Mouse (Mus musculus) kidney, postnatal 14 days (tissue): ENCODE measurements around the gene Kif19a.
A peak's percentile ranks its signal among the peaks of the same experiment; 100 is the strongest.

Experiments
- DNase-seq: peaks from one replicate; pipeline ENCODE4 v3.0.0; 2022; ENCODE audit warnings: mixed read lengths

Gene Kif19a

DNA sequence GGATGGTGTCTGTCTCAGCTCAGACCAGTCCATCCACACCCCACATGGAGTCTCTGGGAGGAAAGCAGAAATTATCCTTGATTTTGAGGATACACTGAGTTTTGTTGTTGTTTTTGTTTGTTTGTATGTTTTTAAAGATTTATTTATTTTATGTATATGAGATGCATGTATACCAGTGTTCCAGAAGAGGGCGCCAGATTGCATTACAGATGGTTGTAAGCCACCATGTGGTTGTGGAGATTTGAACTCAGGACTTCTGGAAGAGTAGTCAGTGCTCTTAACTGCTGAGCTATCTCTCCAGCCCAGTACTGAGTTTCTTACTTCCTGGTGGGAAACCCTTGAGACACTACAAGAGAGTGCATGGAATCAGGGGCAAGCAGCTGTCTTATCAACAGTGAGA, 44.2 kb downstream of the Kif19a start:
- DNase-seq: no peak

DNA sequence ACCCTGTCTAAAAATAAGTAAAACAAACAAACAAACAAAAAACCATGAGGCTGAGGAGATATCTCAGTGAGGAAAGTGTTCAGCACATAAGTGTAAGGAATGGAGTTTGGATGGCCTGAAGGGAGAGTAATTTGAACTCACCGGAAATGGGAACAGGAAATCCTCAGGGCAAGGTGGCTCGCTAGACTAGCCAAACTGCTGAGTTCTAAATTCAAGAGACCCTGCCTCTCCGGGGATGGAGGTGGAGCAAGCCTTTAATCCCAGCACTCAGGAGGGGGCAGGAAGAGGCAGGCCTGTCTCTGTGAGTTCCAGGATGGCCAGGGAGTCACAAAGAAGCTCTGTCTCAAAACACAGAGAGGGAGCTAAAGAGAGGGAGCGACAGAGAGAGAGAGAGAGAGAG, 45.2 kb downstream of the Kif19a start:
- no peak for DNase-seq

DNA sequence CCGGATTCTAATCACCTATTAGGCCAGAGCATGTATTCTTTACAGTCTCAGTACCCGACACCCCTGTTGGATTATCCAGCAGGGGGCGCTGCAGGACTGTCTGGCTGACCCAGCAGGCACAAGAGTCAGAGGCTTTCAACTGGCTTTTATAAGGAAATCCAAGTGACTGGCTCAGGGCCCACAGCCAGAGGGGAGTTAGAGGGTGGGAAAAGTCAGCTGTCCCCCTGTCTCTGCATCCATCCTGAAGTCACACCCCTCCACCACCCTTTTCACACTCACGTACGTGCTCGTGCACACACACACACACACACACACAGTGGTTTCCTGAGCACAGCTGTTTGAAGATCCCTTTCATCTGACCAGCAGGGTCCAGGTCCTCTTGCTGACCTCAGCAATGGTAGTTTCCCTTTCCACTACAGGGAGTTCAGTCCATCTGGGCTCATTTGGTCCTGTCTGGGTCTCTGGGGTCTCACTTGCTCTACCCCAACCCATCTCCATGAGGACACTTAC, 47.6 kb downstream of the Kif19a start:
- peak; percentile 93 for DNase-seq

DNA sequence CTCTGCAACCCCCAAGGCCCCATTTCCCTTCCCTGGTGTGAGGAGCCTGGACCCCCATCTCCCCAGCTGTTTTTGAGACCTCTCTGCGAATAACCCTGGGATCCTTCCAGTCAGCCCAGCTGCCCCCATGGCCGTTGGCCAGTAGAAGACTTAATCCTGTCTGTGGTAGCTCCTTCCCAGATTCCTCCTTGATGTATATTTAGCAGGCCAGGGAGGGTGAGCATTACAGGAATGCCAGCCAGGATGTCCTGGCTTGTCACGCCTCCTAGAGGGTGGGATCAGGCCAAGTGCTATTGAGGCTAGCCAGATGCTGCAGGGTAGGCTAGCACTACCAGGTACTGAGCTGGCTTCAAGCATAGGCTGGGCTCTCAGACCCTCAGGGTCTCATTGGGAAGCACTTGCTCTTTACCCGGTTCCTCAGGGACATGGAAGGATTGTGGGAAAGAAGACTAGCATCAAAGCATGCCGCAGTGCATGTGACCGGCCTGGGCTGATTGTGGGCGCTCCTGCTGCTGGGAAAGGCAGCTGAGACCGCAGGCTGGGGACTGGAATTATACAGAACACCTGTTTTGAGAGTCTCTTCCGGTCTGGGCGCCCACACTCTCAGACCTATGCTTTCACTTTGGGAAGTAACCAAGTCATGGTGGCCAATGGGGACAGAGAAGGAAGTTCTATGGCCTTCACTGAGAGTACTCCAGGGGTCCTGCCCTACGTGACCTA, 49.8 kb downstream of the Kif19a start:
- no peak for DNase-seq

DNA sequence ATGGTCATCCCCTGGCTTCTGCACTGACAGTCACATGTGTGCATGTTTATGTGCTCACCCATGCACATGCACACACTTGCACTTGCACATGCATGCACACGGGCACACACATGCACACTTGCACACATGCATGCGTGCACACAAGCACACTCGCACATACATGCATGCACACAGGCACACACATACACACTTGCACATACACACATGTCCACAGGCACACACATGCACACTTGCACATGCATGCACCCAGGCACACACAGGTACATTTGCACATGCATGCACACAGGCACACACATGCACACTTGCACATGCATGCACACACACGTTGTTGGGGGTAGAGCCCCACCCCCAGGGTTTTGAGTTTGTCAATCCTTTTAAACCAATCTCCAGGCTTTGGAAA, 51.7 kb downstream of the Kif19a start:
- no peak for DNase-seq

DNA sequence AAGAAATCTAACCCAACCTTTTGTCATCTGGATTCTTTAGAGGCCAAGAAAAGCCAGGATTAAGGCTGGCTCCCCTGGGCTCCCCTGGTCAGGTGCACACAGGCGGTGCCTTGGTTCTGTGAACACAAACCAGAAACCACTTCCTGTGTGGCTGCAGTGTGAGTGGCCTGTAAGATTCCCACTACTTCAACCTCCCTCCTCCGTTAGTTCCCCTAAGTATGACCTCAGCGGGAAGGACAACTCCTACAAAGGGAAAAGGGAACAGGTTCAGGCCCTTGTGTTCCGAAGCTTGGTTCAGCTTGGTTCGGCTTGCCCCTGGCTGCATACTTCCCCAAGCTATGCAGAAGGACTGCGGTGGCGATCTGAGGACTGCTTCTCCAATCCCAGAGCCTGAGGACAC, 53.0 kb downstream of the Kif19a start:
- DNase-seq: no peak

DNA sequence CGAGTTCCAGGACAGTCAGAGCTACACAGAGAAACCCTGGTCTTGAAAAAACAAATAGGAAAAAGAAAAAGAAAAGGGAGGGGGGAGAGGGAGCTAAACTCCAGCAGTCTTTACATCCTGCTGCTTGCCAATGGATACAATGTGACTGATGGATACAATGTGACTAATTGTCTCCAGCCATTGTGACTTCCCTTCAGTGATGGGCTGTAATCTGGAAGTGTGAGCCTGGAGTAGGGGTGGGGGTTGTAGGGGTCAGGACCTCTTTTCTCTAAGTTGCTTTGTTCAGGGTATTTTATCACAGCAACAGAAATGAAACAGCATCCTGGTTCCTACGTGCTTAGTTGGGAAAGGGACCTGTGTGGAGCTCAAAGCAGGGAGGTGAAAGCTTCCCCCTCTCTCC, 53.9 kb downstream of the Kif19a start:
- DNase-seq: no peak

DNA sequence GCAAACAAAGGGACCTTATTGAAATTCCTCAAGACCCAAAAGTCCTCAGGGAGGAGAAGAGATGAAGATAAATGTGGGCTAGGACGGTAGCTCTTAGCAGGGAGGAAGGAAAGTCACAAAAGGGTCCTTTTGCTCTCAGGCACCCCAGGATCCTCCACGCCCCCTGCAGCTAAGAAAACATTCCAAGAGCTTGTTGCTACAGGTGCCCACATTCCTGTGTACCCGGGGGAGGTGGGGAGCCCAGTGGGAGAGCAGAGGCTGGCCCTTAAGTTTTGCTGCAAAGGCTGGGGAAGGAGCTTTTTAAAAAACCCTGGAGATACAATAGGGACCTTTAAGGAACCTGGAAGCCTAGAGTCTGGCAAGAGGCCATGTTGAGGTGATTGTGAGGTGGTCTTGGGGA, 55.3 kb downstream of the Kif19a start:
- no peak for DNase-seq

DNA sequence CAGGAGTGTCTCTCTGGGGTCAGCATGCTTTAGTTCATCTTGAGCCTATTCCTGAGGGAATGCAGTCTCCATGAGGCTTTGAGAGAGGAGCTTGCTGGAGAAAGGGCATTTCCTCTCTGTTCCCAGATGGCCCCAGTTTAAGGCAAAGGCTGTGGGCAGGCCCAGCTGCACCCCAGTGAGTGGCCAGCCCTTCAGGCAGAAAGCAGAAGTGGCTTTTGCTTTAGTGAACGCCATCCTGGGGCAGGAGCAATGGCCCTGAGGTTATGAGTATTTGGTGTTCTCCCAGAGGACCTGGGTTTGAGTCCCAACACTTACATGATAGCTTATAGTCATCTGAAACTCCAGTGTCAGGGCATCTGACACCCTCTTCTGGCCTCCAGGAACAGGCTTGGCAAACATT, 56.1 kb downstream of the Kif19a start:
- no peak for DNase-seq

DNA sequence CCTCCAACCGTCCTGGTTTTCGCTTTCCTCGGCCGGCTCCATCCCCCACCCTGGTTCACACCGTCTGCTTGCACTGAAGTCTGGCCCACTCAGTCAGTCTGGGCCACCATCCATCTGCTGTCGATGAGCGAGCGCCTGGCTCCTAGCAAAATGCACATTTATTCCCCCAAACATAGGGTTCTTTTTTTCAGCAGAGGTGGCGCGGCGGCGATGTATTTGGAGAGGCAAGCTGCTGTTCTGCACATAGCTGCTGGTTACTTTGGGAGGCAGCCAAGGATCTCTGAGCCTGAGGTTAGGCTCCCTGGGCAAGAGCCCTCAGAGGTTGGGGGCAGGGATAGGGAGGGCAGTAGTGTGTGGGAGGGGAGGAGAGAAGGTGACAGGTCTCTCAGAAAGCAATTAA, 57.5 kb downstream of the Kif19a start:
- peak; percentile 79 for DNase-seq

DNA sequence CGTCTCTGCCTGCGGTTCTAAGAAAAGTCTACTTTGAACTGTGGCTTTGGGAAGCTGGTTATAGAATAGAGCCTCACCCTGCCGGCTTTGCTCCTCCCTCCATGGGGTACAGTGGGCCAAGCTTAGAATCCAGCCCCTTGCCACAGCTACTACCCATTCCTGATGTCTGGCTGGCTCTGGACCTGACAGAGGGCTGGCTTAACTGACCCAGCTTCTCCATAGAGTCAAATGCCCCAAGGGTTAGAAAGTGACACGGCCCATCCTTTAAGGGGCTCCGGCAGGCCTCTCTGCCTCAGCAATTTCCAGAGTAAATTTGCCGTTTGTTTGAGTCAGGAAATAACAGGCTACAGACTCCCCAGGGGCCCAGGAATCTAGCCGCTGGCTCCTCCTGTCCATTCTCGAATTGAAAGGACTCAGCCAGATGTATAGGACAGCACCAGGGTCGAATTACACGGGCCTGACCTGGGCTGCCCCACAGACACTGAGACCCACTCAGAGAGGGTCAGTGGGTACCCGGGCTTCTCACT, 58.1 kb downstream of the Kif19a start:
- DNase-seq: no peak

DNA sequence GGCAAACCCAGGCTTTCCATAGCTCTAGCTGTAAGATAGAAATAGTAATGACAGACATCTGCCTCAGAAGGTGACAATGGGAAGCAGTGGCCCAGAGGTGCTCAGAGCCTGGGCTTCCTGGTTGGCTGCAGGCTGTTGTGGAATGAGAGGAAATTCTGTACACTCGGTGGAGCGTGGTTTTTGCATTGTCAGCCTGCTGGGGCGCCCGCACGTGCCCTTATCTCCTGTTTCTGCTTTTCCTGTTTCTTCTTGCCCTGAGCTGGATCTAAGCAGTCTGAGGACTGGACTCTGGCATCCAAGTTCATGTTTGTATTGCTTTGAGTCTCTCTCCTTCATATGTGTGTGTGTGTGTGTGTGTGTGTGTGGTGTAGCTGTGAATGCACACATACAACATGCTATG, 61.5 kb downstream of the Kif19a start:
- peak; percentile 84 for DNase-seq

DNA sequence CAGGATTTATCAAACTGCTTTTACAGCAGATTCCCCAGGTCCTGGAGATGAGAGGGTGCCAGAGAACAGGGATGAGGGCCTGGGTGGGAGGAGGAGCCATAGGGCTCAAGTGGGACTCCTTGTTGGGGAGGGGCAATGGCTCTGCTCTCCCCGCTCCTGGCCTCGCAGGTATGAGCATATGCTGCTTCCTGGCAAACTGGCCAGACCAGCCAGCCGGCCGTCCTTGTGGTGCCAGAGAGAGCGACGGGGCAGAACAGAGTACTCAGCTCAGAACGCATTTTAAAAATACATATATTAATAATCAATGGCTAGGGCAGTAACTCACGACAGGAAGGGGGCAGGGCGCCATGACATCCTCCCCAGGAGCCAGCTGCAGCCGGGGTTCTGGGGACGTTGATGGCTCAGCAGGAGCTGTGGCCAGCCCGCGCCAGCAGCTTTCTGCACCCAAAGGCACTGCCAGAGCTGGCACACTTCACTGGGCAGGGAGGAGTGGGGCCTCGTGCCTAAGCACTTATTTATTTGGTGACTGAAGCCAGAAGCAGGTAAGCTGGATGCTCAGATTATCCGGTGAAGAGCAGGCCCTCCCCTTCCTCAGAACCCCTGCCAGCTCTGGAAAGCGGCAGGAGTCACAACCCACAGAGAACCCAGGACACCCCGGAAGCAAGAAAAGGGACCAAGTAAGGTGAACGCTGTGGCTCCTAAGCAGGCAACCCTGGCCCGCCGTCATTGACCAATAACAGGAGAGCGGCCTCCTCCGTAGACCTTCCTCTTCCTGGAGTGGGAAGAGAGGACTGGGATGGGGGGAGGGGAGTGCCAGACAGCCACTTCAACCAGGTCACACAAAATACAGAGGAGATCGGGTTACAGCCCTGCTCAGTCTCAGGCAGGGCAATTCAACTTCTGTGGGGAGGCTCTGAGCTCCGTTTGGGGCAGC, 64.6 kb downstream of the Kif19a start:
- peak; percentile 87 for DNase-seq

DNA sequence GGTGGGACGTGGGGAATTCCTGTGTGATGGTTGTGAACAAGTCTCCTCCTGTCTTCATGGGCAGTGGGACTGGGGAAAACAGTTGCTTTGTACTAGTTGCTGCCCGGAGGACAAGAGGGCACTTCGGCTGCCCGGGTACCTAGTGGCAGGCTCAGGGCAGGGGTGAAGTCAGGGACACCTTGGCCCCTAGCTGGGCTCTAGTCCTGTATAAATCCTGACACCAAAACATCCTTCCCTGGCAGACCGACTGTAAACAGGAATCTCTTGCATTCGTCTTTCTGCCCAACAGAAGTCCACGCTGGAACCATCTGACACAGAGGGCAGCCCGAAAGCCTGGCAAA, 65.2 kb downstream of the Kif19a start:
- DNase-seq: peak; percentile 66

DNA sequence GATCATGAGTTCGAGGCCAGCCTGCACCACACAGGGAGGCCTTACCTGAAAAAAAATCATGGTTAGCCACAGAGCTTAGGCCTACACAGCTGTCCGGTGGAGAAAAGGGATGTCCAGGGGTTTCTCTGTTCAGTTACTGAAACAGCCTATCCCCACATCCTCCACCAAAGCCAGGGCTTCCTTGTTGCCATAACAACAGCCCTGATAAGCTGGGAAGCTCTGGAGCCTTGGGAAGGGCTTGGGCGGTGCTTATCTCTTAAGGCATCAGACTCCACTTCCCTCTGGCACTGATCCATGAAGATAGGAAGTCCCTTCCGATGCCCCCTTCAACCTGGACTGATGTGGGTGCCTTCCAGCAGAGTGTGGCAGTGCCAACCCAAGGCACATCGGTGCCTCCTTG, 68.0 kb downstream of the Kif19a start:
- DNase-seq: no peak
